Mouse (Mus musculus) cerebellum, adult 2 months (tissue): ENCODE measurements at regions not wholly inside any gene's neighbourhood (a gene's known extent, or its start where the extent isn't known, plus 50 kb on each side); places are given as distances from the start of the nearest gene placed in this dataset.

ENCODE experiments used
- CTCF ChIP-seq: fragments of 200-500 bp; IDR thresholded peaks from 2 replicates; pipeline ENCODE4 v1.5.1; 2011; ENCODE audit warnings: low read depth, mild to moderate bottlenecking, control low read depth, low read length, moderate library complexity, borderline replicate concordance; ENCODE audit not compliant: insufficient read depth
- POLR2A ChIP-seq: fragments of 200-500 bp; IDR thresholded peaks from 2 replicates; pipeline ENCODE4 v1.6.1; 2011; ENCODE audit warnings: low read length, control low read depth, borderline replicate concordance; ENCODE audit not compliant: insufficient read depth

- no peak for TF ChIP-seq CTCF
- no peak for TF ChIP-seq POLR2A
Measured at GRCm38 (mm10) chr12:59967241-59967640, 747.7 kb upstream of the Fbxo33 start.
